Mouse (Mus musculus) liver, embryonic 14.5 days (tissue): ENCODE measurements at regions not wholly inside any gene's neighbourhood (a gene's known extent, or its start where the extent isn't known, plus 50 kb on each side); places are given as distances from the start of the nearest gene placed in this dataset.

ENCODE experiments used
- CTCF ChIP-seq: IDR thresholded peaks from 2 replicates; pipeline ENCODE4 v1.5.1; 2016; ENCODE audit warnings: antibody characterized with exemption, low read depth, control low read depth
- EP300 ChIP-seq: IDR thresholded peaks from 2 replicates; pipeline ENCODE4 v1.6.1; 2016; ENCODE audit warnings: antibody characterized with exemption, low read depth

- no peak for TF ChIP-seq CTCF
- no peak for TF ChIP-seq EP300
Measured at GRCm38 (mm10) chr7:136397101-136397500, 497.3 kb upstream of the Mgmt start.
